Mouse (Mus musculus) heart, postnatal 36 days (tissue): ENCODE measurements around the gene Rabgap1l. TPM values are rescaled to one million over a fixed set of nuclear protein-coding genes. Genes with fewer than 3 reads are reported as not detected.
"Not testable (repeated sequence)": the region's sequence is repeated elsewhere in the genome, so short reads cannot be mapped to it uniquely, and the experiment has no call there.

Source experiments
- DNase-seq, 2 experiments: peaks; one replicate each; pipeline ENCODE4 v3.0.0; 2021 to 2022
- intact Hi-C: fragments of 180-260 bp; cut with DNase I; formaldehyde crosslinking; loops from one replicate; pipeline ENCODE4 v1.15.1; 2025
- total RNA-seq, 2 experiments: library from RNA; stranded (reverse); gene quantifications; 2 replicates each; pipeline ENCODE4 v1.2.3; 2021

Rabgap1l gene
- total RNA-seq, 2 experiments from 2014 or later, result 80.3 to 83.6 TPM

DNA sequence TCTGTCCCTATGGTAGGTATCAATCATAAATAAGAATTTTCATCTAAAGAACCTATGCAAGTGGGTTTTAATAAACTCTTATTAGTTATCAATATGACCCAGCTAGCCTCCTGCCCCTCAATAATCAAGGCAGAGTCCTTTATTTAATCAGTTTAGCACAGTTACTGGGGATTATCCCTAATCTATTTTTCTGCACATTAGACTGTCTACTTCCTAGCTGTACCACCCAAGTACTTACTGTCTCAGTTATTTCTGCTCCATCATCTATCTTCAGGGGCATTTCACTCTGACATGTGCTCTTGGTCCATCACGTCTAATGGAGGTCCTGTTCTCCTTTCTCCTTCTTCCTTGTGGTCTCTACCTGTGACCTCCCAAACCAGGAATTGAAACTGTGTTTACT lies 494.1 kb downstream of the Rabgap1l start:
- DNase-seq, result no peak
- intact Hi-C loops, result no loop called here

DNA sequence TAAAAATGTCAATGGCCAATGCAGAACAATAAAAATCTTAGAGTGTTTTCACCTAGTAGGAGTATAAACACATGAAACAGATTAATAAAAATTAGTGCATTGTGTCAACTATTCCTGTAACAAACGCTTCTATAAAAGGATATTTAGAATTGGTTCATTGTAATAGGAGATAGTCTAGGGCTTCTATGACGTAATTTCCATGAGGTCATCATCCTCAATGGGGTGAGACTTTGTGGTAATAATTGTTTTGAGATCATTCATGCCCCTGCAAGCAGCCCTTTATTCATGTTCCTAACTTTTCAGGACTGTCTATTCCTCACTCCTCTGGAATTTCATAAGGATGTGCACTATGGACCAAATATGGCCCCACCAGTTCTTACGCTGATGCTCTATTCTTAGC lies 495.3 kb downstream of the Rabgap1l start:
- no peak for DNase-seq
- intact Hi-C loops, result no loop called here

DNA sequence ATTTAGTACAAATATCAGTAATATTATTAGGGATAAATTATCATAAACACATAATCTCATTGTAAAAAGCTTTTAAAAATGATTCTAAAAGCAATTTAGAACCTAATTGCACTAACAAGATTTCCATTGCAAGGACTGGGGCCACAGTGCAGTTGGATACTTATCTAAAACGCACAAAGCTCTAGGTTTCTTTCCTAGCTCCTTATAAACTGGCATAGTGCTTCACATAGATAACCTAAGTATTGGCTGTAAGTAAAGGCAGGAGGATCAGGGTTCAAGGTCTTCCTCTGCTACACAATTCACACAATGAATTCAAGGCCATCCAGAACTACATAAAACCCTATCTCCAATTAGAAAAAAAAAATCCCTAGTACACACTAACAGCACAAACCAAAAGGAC lies 497.7 kb downstream of the Rabgap1l start:
- intact Hi-C loops, result no loop called here
- no peak for DNase-seq

DNA sequence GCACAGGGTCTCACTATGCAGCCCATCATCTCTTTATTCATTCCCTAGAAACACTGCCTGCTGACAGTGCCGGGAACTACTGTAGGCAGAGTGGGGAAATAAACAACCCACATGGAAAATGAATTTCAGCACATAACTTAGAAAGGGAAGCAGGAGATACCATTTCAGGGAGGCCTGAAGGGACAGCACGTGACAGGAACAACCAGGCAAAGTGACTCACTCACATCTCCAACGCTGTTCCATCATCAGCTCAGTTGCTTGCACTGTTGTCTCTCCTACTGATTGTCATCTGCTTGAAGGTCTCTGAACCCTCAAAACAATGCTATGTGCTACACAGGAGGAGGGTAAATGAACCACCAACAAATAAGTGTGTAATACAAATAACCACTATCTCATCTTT lies 499.5 kb downstream of the Rabgap1l start:
- intact Hi-C loops, result no loop called here
- DNase-seq, result no peak

DNA sequence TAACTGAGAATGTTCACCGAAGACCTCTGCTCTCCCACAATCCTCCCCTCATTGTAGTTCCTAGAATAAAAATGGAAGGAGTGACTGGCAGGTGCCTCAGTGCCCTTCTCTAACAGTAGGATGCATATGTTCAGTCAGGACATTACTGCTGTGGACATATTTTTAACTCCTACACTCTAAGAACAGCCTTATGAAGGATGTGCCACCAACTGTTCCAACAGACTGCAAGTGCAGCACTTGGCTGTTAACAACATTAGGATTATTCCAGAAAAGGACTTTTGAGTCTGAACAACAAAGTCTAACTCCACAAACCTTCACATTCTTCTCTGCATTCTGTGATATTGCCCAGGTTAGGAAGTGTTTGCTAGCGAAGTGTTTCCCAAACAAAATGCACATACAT lies 501.0 kb downstream of the Rabgap1l start:
- intact Hi-C loops, result no loop called here
- no peak for DNase-seq

DNA sequence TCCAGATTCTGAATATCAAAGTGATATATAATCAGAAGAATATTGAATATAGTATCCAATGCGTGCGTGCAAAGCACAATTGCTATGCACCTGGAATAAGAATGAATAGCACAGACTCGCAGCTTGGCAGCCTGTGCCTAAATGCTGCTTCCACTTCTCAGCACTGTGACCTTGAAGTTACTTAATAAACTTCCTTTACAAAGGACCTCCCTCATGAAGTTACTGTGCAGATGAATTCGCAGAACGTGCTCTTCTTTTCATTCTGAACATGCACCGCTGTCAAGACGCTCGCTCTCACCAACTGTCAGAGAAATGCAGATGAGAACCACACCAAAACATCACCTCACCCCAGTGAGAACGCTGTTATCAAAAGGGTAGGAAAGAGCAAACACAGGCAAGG lies 502.8 kb downstream of the Rabgap1l start:
- intact Hi-C loops, result no loop called here
- no peak for DNase-seq

DNA sequence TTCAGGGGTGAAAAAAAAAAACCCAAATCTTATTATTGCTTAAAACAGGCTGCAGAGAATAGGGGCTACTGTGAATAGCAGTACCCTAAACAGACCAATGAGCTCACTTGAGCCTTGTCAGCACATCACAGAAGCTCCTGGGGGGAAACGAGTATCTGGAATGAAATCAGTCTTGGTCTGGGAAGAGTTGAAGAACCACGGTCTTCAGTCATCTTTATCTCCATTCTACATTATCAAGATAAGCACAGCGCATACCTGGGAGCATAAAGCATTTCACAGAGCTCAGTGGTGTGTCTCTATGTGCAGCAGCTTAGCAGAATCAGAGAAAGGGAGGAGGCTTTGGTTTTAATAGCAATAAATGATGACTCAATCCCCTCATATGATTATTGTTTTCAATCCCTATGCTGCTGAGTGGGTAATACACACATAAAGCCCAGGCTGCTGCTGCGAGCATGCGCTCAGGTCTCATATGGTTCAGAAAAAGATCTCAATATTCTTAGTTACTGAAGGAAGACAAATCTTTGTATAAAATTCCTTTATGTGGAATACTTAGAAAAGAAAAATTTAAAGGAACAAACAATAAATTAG lies 505.9 kb downstream of the Rabgap1l start:
- intact Hi-C loops, result no loop called here
- no peak for DNase-seq

DNA sequence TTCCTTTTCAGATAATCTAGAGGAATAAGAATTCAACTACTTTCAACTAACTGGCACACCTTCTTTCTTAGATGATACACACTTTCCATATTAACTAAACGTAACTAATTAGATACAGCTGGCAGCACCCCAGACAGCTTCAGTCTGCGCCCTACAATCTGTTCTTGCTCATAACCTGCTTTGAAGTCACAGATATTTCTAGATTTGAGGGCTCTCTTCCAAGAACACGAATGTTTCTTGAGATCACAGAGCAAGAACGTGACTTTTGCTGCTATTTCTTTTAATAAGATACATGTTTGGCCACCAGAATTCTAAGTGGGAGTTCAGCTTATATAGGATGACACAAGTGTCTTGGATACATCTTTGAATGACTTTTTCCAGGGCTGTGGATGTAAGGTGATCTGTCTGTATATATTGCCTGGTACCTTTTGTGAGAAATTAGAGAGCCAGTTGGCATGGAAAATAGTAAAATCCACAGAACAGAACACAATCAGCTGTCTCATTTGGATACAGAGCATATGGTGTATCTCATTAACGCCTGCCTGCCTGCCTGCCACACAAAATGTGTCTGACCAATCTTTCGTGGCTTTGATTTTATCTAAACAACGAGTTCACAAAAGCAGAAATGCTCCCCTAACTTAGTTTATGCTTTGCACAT lies 506.5 kb downstream of the Rabgap1l start:
- DNase-seq, result no peak
- intact Hi-C loops, result no loop called here

DNA sequence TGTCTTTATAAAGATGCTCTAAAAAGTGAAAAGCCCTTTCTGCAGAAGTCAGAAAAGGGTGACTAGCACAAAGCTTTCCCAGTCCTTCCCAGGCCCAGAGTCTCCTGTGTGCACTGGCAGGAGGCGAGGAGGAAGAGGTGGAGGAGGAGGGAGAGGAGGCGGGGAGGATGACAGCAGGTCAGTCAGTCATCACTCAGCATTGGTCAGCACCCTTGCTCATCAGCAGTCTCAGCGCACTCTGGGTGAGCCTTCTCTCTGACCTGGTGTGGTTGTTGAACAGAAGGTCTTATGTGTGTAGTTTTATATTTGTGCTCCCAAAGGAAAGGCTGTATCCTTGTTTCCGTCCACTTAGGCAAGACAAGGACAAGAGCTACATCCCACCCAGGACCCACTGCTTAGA lies 508.8 kb downstream of the Rabgap1l start:
- intact Hi-C loops, result no loop called here

DNA sequence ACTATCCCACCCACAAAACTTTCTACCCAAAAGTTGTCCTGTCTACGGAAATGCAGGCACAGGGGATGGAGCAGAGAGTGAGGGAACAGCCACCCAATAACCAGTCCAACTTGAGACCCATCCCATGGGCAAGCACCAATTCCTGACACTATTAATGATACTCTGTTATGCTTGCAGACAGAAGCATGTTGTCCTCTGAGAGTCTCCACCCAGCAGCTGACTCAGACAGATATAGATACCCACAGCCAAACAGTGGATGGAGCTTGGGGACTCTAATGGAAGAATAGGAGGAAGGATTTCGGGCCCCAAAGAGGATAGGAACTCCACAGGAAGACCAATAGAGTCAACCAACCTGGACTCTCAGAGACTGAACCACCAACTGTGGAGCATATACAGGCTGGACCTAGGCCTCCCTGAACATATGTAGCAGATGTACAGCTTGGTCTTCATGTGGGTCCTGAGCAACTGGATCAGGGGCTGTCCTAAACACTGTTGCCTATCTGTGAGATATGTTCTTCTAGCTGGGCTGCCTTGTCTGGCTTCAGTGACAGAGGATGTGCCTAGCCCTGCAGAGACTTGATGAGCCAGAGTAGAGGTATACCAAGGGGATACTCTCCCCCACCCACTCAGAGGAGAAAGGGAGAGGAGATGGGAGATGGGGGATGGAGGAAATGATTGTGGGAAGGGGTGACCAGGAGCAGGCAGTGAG lies 510.7 kb downstream of the Rabgap1l start:
- DNase-seq, intact Hi-C loops: not testable (repeated sequence)

More for the DNA sequence above, 508.8 kb downstream of the Rabgap1l start:
- DNase-seq, result no peak

DNA sequence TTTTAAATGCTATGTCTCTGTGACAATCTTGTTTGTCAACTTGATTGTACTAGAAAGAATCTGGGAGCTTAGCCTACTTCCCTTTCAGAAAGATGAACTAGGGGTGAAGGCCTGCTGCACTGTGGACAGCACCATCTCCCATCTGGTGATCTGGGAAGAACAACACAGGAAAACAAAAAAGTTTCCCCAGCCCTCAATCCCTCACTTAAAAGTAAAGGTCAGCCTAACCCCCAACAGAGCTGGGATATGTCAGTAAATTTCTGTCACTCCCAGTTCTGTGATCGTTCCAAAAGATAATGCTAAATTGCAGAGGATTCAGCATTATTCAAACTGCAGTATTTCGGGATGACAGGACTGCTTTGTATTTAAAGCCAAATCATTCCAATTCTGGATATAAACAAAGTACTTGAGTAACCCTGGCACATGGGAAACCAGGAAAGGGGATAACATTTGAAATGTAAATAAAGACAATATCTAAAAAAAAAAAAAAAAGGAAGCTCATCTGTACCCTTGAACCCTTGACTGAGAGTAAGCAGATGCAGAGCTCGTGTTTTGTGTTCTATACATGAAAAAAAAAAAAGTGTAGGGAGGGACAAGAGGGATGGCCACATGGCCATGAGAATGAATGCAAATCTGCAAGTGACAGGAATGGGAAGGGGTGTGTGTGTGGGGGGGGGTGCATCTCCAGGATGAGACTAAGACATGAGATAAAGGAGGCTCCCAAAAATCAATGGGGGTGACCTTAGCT lies 511.5 kb downstream of the Rabgap1l start:
- DNase-seq, result no peak
- intact Hi-C loops, result no loop called here

DNA sequence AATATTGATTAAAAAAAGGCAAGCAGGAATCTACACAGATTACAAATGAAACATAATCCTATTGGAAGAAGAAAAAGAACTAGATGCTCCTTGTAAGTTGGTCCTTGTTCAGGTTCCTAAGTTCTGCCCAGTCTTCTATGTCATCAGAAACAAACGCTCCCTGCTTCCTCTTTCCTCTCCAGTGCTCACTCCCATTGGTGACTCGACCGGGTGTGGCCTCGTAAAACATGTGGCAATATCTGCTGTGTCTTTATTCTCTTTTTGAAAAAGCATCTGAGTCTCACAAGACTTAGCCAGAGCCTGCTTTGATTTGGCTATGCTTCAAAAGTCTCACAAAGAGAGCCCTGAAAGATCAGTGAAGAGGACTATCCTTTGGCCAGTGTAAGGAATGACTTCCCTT lies 512.4 kb downstream of the Rabgap1l start:
- DNase-seq, result peak in 1 of 2 experiments; percentile 25
- intact Hi-C loops, result no loop called here

DNA sequence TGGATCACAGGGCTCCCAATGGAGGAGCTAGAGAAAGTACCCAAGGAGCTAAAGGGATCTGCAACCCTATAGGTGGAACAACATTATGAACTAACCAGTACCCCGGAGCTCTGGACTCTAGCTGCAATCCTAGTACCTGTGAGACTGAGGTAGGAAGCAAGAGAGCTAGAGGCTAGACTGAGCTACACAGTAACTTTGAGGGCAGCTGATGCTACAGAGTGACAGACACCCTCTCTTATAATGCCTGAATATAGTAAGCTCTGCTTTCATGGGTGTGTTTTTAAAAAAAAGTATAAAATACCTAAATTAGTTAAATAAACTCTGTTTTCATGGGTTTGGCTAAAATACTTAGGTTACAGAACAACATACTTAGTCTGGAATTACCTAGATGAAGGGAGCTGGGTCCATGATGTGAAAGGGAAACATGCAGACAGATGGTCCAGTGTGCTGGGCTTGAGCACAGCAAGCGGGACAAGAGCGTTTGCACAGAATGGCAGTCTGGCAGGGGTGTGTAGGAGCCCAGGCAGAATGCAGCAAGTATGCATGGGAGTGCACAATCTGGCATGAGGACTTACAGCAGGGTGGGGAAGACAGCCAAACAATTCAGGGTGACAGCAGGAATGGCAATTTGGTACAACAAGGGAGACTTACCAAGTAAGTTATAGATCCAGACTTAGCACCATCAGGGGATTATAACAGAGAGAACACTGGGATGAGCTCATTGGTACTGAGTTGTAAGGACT lies 514.9 kb downstream of the Rabgap1l start:
- intact Hi-C loops, result no loop called here
- no peak for DNase-seq

DNA sequence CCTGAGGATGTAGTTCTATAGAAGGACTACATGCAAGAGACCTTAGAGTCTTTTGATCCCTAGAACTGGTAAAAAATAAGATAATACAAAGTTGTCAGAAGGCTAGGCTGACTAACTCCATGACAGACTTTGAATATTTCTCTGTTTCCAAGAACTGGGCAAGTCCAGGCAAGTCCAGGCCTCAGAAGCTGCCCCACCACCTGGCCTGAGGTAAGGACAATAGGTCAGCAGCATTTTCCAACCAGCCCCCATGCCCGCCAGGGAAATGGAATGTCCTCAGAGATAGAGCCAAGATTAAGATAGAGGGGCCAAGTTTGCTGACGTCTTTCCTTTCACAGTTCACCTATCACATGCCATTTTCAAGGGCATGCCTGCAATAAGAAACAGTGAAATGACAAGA lies 517.8 kb downstream of the Rabgap1l start:
- DNase-seq, result no peak
- intact Hi-C loops, result no loop called here

DNA sequence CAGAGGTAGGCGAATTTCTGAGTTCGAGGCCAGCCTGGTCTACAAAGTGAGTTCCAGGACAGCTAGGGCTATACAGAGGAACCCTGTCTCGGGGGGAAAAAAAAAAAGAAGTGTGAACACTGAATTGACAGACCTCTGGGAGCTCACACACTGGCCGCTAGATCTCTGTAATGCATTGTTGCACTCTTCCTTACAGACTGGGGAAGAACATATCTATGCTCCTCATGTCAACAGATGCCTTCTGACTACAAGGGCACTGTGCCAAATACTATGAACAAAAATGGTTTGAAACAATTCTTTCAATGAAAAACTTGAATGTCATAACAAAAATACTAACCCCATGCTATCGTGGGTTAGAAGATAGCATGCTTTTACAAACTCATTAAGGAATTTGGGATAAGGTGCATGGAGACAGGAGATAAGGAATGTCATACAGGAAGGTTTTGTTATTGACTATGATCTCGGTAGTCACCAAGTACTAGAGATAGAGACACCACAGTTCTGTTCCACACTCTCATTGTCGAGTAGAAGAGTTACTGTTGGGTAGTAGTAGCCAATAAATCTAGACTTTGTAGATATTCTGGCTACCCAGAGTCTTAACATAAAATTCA lies 519.8 kb downstream of the Rabgap1l start:
- intact Hi-C loops, result no loop called here
- no peak for DNase-seq

DNA sequence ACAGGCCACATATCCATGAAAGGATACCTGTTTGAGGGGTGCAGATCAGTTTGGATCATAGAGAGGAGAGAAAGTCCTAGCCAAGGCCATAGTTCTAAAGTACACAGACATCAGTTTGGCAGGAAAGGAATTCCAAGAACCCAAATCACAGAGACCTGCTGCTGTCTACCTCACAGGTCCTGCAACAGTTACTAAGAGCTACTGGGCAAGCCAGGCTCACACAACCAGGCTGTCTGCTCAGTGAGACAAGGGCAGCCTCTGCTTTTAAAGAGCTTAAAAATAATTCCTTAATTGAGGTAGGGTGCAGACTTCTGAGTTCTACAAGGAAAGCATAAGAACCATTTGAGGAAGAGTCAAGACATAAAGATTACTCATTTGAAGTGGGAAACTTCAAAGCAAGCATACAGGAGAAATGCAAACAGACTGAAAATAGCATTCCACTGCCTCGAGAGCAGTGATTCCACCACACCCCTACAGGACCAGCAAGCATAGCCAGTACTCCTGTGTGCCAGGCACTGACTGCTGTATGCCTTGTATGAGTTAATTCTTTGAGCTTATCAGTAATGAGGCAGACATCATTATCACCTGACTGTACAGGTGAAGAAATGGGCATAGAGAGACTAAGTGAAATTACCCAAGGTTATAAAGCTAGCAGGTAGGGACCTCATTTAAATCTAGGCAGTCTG lies 521.6 kb downstream of the Rabgap1l start:
- intact Hi-C loops, result no loop called here
- DNase-seq, result no peak

DNA sequence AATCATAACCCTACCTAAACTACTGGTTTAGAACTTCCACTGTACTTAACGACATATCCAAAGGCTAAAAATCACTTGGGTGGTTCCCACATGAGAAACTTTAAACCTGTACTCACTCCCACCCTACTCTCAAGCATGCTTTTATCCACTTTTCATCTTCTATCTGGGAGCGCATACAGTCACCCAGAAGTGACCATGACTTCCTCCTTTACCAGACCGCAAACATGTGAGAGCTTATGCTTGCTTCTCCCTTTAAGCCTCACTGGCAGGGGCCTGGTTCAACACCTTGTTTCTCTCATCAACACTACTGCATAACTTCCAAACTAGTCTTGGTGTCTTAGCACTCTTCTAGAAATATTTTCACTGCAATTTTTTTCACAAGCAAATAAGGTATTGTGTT lies 524.7 kb downstream of the Rabgap1l start:
- no peak for DNase-seq
- intact Hi-C loops, result no loop called here

DNA sequence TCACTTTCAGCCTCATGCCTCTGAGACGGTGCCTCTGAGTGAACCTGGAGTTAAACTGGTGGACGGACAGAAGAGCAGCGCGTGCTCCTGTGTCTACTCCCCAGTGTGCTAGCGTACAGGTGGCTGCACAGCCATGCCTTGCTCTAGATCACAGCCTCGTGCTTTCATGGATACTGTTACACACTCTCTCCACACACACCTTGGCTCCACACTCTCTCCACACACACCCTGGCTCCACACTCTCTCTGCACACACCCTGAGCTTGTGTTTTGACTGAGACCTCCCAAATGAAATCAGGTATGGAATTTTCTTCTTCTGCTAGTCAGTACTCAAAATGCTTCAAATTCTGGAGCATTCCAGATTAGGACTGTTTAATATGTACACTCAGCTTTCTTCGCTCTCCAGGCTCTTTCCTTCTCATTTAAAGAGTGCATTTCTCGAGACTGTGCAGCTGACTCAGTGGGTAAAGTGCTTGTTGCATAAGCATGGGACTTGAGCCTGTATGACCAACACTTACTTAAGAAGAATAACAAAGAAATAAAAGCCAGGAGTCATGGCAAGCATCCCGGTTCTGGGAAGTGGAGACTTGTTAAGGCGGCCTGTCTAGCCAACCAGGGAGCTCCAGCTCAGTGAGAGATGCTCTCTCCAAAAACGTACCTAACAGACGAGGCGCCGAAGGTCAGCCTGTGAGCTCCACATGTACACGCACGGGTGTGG lies 529.2 kb downstream of the Rabgap1l start:
- intact Hi-C loops, result no loop called here

DNA sequence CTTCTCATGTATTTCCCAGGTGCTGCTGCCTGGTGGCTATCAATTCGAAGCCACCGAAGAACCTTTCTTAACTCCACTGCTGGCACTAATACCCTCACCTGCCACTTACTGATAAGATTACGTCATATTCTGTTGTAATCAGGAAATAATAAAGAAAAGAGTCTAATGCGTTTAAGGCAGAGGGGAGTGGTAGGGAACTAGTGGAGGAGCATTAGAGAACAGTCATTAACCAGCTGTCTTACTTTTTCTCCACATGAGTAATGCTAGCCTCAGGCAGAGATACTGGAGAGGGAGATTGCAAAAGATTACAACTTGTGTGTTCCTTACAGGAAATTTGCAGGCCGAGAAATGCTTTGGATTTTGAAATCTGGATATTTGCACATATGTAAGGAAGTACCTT lies 530.0 kb downstream of the Rabgap1l start:
- intact Hi-C loops, result no loop called here
- DNase-seq, result no peak

More for the DNA sequence above, 529.2 kb downstream of the Rabgap1l start:
- DNase-seq, result peak; percentile 39 to 41
